Mouse (Mus musculus) myocyte (in vitro differentiated cells): Measurements from ENCODE around the gene Upk3b.

Source experiments
- CEBPB ChIP-seq: IDR thresholded peaks from 2 replicates; pipeline ENCODE4 v1.6.1; 2011; ENCODE audit warnings: mild to moderate bottlenecking, moderate library complexity; ENCODE audit not compliant: poor library complexity, insufficient read depth, severe bottlenecking
- E2F4 ChIP-seq: IDR thresholded peaks from one replicate; pipeline ENCODE4 v1.6.1; 2011; ENCODE audit warnings: mild to moderate bottlenecking, control low read depth, moderate library complexity; ENCODE audit not compliant: insufficient read depth
- MAX ChIP-seq: IDR thresholded peaks from one replicate; pipeline ENCODE4 v1.6.1; 2011; ENCODE audit warnings: low read depth, mild to moderate bottlenecking, control low read depth
- MYOD1 ChIP-seq, 3 experiments: IDR thresholded peaks; one replicate each; pipeline ENCODE4 v1.6.1; 2011; ENCODE audit warnings: control low read depth in 2 of 3, low read depth in 2 of 3, mild to moderate bottlenecking in 2 of 3, moderate library complexity in 1 of 3; ENCODE audit not compliant: insufficient read length in 2 of 3, control insufficient read depth in 1 of 3
- MYOG ChIP-seq, 3 experiments: IDR thresholded peaks; one replicate each; pipeline ENCODE4 v1.6.1; 2011; ENCODE audit warnings: control low read depth in 2 of 3, low read depth in 2 of 3, mild to moderate bottlenecking in 2 of 3; ENCODE audit not compliant: insufficient read length in 2 of 3, control insufficient read depth in 1 of 3, insufficient read depth in 1 of 3
- POLR2A ChIP-seq: IDR thresholded peaks from one replicate; pipeline ENCODE4 v1.6.1; 2011; ENCODE audit warnings: low read depth, mild to moderate bottlenecking, control low read depth, moderate library complexity; ENCODE audit not compliant: insufficient read length
- TCF12 ChIP-seq: IDR thresholded peaks from one replicate; pipeline ENCODE4 v1.6.1; 2011; ENCODE audit warnings: mild to moderate bottlenecking, control low read depth; ENCODE audit not compliant: poor library complexity, insufficient read depth, severe bottlenecking
- TCF3 ChIP-seq: IDR thresholded peaks from one replicate; pipeline ENCODE4 v1.6.1; 2011; ENCODE audit warnings: low read depth, control low read depth; ENCODE audit not compliant: insufficient read length
- USF1 ChIP-seq: IDR thresholded peaks from one replicate; pipeline ENCODE4 v1.6.1; 2011; ENCODE audit warnings: low read depth, mild to moderate bottlenecking, control low read depth, moderate library complexity

DNA sequence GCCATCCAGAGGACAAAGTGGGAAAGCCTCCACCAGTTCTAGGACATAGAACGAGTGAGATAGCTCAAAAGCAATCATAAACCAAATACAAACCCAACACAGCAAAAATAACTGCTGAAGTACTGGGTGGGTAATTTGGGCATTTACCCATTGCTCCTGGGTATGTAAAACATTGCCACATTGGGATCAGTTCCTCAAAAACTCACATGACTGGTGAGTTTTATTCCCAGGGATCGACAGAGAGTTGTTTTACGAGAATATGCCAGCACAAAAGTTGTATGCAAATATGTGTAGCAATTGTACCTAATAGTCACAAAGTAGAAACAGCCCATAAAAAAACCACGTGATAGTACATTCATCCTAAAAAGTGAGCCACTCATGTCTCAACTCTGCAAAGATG lies 3.4 kb upstream of the Upk3b start:
- TF ChIP-seq POLR2A (no peak), E2F4 (no peak), MYOG (IDR thresholded peaks at IDR 0.05; ENCODE audit: control insufficient read depth in 1 of 3, insufficient read depth in 1 of 3, insufficient read length in 2 of 3, low read depth in 2 of 3) (no peak), CEBPB (no peak), MAX (no peak), USF1 (no peak), TCF3 (no peak), MYOD1 (IDR thresholded peaks at IDR 0.05; ENCODE audit: control insufficient read depth in 1 of 3, insufficient read length in 2 of 3, low read depth in 2 of 3) (no peak), TCF12 (no peak)
